ENCODE assay signal across 9 mouse cellular contexts in the genomic region with DNA sequence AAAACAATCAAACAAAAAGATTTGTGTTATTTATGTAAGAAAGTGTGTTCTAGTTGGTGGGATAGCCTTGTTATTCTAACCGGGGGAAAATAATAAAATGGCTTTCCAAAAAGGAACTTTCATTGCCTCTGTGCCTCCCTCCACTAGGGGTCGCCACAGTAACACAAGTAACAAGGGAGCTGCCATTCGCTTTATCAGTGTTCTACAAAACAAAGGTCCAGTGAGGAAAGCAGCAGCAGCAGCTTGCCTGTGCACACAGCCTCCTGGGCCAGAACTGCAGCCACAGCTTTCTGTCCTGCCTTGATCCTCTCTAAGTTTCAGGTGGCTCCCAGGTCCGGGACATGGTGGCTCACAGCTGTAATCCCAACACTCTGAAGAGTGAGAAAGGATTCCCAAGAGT. TPM values are rescaled to one million over a fixed set of nuclear protein-coding genes. Genes with fewer than 3 reads are reported as not detected.
DNase-seq lines count a peak whose midpoint lies in the region; ATAC-seq lines count a peak whose summit lies in the region.
"Had no signal": no experiment of that assay in that cellular context is flagged by ENCODE, and none has a peak within 500 bp of the region (broad histone marks: within the 10 kb centered on the region; RNA-seq: fewer than 3 reads in every experiment).

No protein-coding gene starts in this region.

- H3K4me3 ChIP-seq in limb, embryonic 13.5 days: no peak overlapping the region
- H3K4me3 ChIP-seq: embryonic facial prominence, embryonic 12.5 days had no signal

- DNase-seq in 3T3-L1 (ENCODE audit: low read depth, low spot score): peak; percentile 92
- peak; percentile 83 to 93 for DNase-seq in adrenal gland, adult (ENCODE audit: inconsistent age in 2 of 2, low spot score in 1 of 2)
- DNase-seq in embryo, embryonic 10.5 days (ENCODE audit: low spot score): peak; percentile 96
- peak; percentile 86 for DNase-seq in heart, adult 8-10 months (ENCODE audit: low spot score)
- DNase-seq in kidney, adult 9 months: peak; percentile 91
- peak; percentile 91 for DNase-seq in splenic B cell, adult 2 months (ENCODE audit: low read depth, low spot score)

- H3K36me3 ChIP-seq in limb, embryonic 13.5 days: peaks cover under 1% of the 10 kb centered on the region
- no peaks in the 10 kb centered on the region for H3K36me3 ChIP-seq in splenic B cell, adult 2 months (ENCODE audit: control insufficient read depth, insufficient read depth, low read length, poor library complexity, severe bottlenecking)
- H3K36me3 ChIP-seq: embryonic facial prominence, embryonic 12.5 days had no signal

- H3K4me2 ChIP-seq in limb, embryonic 13.5 days (replicated peaks): no peak overlapping the region
- H3K4me2 ChIP-seq: embryonic facial prominence, embryonic 12.5 days had no signal

- H3K9ac ChIP-seq in limb, embryonic 13.5 days: no peak overlapping the region; the same call in 1 of the 2 replicates
- H3K9ac ChIP-seq: embryonic facial prominence, embryonic 12.5 days had no signal

- H3K27ac ChIP-seq in limb, embryonic 13.5 days: peak overlapping the region; percentile 72; the same call in 1 of the 2 replicates
- H3K27ac ChIP-seq: embryonic facial prominence, embryonic 12.5 days had no signal

- peaks cover 21% of the 10 kb centered on the region for H3K4me1 ChIP-seq in limb, embryonic 13.5 days

- no peaks in the 10 kb centered on the region for H3K9me3 ChIP-seq in limb, embryonic 13.5 days
- H3K9me3 ChIP-seq: embryonic facial prominence, embryonic 12.5 days had no signal

- WGBS in limb, embryonic 13.5 days: 5% methylated on average over 4 of the region's 4 CpGs

- ATAC-seq in limb, embryonic 13.5 days (ENCODE audit: low FRiP score, low read depth): 0 out of 2 replicates have a peak, but pooled peaks have one; percentile 26
- ATAC-seq in monocyte, adult 5-6 weeks (replicated peaks; ENCODE audit: insufficient number of reproducible peaks, low FRiP score, low TSS enrichment, poor library complexity, severe bottlenecking): 0 out of 2 replicates have a peak, but pooled peaks have one; percentile 59

- peaks cover 34% of the 10 kb centered on the region for H3K27me3 ChIP-seq in limb, embryonic 13.5 days
- H3K27me3 ChIP-seq in splenic B cell, adult 2 months (ENCODE audit: control insufficient read depth, insufficient read depth, low read length, poor library complexity, severe bottlenecking): no peaks in the 10 kb centered on the region

RNA-seq across cellular contexts. Expression of gene Fam166b, which starts 2.8 kb away (rescaled TPM):
- not detected for total RNA-seq in heart, adult 8-10 months (2022)
- not detected in 2 replicates for polyA plus RNA-seq in limb, embryonic 13.5 days (2015; fragmentation: Nextera tagmentation; extraction: Ambion mirVana)
- 1.1 to 2.8 TPM in 2 of 3 replicates, not detected in the other for total RNA-seq in monocyte, adult 5-6 weeks (2017)

RNA-seq across cellular contexts. Expression of gene Tesk1, which starts 10.0 kb away (rescaled TPM):
- 10 to 100 TPM; 31.3 to 38.2 (median 35.2) TPM for total RNA-seq in heart, adult 8-10 months (2022)
- 7.7 and 10.3 TPM in 2 replicates for polyA plus RNA-seq in limb, embryonic 13.5 days (2015; fragmentation: Nextera tagmentation; extraction: Ambion mirVana)
- 12.8 to 21.7 TPM (median 12.9 TPM) in 3 replicates for total RNA-seq in monocyte, adult 5-6 weeks (2017)

RNA-seq across cellular contexts. Expression of gene Cd72, which starts 22.7 kb away (rescaled TPM):
- total RNA-seq in heart, adult 8-10 months (2022): 1 to 10 TPM in 1 of 4 experiments, under 1 TPM in 3; 0.24 to 1.1 (median 0.69) TPM
- 3.0 and 4.2 TPM in 2 replicates for polyA plus RNA-seq in limb, embryonic 13.5 days (2015; fragmentation: Nextera tagmentation; extraction: Ambion mirVana)
- 76.6 to 146 TPM (median 108 TPM) in 3 replicates for total RNA-seq in monocyte, adult 5-6 weeks (2017)

RNA-seq across cellular contexts. Expression of gene Rusc2, which starts 49.9 kb away (rescaled TPM):
- 10 to 100 TPM; 47.4 to 58.6 (median 48.9) TPM for total RNA-seq in heart, adult 8-10 months (2022)
- polyA plus RNA-seq in limb, embryonic 13.5 days (2015; fragmentation: Nextera tagmentation; extraction: Ambion mirVana): 13.1 and 14.7 TPM in 2 replicates
- 0.43 to 7.6 TPM in 2 of 3 replicates, not detected in the other for total RNA-seq in monocyte, adult 5-6 weeks (2017)

RNA-seq across cellular contexts. Expression of gene Sit1, which starts 51.8 kb away (rescaled TPM):
- total RNA-seq in heart, adult 8-10 months (2022): not detected
- polyA plus RNA-seq in limb, embryonic 13.5 days (2015; fragmentation: Nextera tagmentation; extraction: Ambion mirVana): not detected in 2 replicates
- total RNA-seq in monocyte, adult 5-6 weeks (2017): 0.49 to 5.0 TPM (median 0.64 TPM) in 3 replicates
- polyA plus RNA-seq: embryonic facial prominence, embryonic 12.5 days had no signal

Comparison
In these comparisons a context has a peak if more than half of its experiments do, and no peak if none do; other contexts are left out.
1. RNA of gene Cd72, which starts 22.7 kb away (total RNA-seq): 76.6 to 146 TPM in monocyte, adult 5-6 weeks; 0.24 to 1.1 TPM in heart, adult 8-10 months; every median in the first group is over 10 times any median in the second.
2. Peak in every context shown above with its lines, with median percentiles within 50 percentile points of each other: DNase-seq.